Mouse (Mus musculus) ES-Bruce4 (cell line): Measurements from ENCODE around the gene Cldn13.

Experiments used
- CTCF ChIP-seq: IDR thresholded peaks from one replicate; pipeline ENCODE4 v1.8.1; 2011; ENCODE audit warnings: low read depth, low read length
- POLR2A ChIP-seq: IDR thresholded peaks from one replicate; pipeline ENCODE4 v1.8.1; 2011; ENCODE audit warnings: low read length; ENCODE audit not compliant: insufficient read depth

DNA sequence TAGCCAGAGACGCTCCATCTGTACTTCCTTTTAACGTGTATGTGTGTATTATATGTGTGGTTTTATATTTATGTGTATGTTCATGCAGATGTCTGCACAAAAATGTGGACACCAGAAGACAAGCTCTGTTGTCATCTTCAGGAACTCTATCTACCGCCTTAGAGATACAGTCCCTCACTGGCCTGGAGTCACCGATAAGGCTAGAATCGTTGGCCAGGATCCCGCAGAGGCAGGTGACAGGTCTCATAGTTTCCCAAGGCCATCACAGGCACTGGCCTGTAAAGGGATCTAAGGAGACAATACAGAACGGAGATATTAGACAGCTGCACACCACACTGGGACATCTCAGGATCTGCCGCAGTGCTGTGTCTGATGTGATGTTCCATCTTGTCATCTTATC lies 5.8 kb upstream of the Cldn13 start:
- TF ChIP-seq POLR2A (no peak), CTCF (no peak)
